Mouse (Mus musculus) A20 (cell line): Measurements from ENCODE around the gene Topbp1.

Experiments
- DNase-seq: peaks from one replicate; pipeline ENCODE4 v3.0.0-alpha.2; 2011; ENCODE audit warnings: low read depth, low spot score

Topbp1 gene

DNA sequence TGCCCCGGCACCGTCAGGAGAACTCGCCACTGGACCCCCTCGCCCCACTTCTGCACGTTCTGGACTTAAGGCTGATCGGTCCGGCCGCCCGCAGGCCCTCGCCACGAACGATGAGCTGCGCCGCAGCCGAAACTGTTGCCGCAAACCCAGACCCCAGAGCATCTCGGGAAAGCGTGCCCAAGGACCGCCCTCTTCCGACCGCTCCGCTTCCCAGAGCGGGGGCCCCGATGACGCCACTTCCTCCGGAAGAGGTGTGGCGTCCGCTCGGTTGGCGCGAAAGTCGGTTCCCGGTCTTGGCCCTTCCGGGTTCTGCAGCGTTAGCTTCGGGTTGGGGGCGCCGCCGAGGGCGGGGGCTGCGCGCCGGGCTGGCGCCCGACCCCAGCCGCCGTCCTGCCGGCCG is at the start of gene Topbp1, which contains the start of gene 1300017J02Rik:
Gene Topbp1 (plus strand): TSS at position 289 of the 400 bp plus-strand sequence.
Gene 1300017J02Rik (minus strand): TSS at position 156 of the 400 bp plus-strand sequence.
- DNase-seq, result peak; percentile 95

DNA sequence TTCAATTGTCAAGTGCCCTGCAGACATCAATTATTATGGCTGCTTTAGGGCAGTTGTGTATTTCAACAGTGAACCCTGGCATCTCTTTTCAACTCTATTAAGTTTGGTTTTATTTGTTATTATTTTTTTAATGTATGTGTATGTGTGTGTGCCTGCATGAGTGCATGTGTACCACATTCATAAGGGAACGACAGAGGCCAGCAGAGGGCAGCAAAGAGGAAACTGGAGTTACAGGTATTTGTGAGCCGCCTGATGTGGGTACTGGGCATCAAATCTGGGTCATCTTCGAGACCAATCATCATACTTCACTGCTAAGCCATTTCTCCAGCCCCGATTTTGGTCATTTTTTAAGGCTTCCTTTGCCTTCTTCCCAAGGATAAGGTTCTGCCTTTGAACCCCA is 39.2 kb upstream of the Topbp1 start:
- peak; percentile 14 for DNase-seq

GRCm38 (mm10) chr9:103271104-103271503 is 33.9 kb upstream of the Topbp1 start:
- DNase-seq, result no peak

DNA sequence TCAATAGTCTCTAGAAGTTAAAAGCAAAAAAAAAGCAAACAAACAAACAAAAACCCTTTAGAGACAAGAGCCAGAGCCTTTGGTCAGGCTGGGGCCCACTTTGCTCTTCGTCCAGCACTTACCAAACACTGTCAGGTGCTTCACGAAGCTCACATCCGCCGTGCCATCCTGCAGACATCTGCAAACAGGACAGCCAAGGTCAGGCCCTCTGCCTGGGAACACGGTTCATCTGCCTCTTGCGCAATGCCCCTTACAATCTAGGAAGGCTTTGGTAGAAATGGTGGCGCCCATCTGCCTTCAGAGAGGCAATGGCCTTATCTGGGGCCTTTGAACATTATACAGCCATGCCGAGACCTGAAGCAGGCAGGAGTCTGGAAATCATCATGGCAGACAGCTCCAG is 30.2 kb upstream of the Topbp1 start:
- DNase-seq, result no peak

GRCm38 (mm10) chr9:103275676-103276075 is 29.3 kb upstream of the Topbp1 start:
- DNase-seq, result no peak

GRCm38 (mm10) chr9:103276876-103277275 is 28.1 kb upstream of the Topbp1 start:
- DNase-seq, result no peak

- DNase-seq, result no peak
Observed at GRCm38 (mm10) chr9:103286396-103286795, 18.6 kb upstream of the Topbp1 start.

- no peak for DNase-seq
Observed at GRCm38 (mm10) chr9:103286901-103287422, 18.1 kb upstream of the Topbp1 start.

GRCm38 (mm10) chr9:103287840-103288488 is 17.1 kb upstream of the Topbp1 start:
- no peak for DNase-seq

DNA sequence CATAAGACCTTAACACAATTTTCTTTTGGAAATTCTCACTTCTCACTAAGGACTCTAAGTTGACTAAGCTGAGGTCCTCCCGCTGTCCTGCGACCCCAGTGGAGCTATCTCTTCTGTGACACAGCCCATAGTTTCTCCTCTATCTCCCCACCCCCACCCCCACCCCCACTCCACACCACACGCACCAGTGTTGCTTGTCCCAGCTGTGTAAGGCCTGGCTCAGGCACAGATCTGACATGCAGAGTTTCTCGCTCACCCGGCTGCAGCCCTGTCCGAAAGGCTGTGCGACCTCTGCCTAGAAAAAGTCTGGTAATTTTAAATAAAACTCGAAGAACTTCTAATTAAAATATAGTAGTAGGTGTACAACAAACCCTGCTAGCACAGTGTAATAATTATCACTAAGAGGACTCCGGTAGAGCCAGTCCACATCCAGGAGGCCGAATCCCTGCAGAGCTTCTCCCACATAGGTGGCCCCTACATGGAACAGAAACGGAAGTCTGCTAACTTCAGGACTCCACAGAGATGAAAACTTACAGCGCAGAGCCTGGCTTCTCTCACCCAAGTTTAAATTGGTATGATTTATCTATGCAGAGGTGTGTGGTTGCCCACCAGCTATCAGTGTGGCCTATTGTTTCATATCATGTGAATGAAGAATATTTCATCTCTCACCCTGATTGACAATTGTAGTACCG is 16.4 kb upstream of the Topbp1 start:
- DNase-seq, result no peak

GRCm38 (mm10) chr9:103294507-103294906 is 10.5 kb upstream of the Topbp1 start:
- no peak for DNase-seq

DNA sequence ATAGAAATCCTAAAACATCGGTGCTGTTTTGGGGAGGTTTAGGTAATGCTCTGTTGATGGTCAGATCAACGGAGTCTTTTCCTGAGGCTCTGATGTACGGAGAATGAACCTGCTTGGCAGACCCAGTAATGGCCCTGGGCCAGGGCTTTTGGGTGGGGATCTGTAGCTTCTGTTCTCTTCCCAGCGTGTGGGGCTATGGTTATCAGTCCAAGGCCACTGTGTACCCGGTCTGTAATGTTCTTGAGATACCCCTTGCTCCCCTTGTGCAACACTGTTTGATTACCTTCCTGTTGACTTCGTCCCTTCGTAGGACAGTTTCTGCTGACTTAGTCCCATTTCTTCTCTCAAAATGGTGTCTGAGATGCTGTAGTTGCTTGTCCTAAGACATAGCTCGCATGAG is 3.9 kb upstream of the Topbp1 start:
- no peak for DNase-seq

GRCm38 (mm10) chr9:103302239-103302638 is 2.8 kb upstream of the Topbp1 start:
- no peak for DNase-seq

GRCm38 (mm10) chr9:103302666-103303065 is 2.3 kb upstream of the Topbp1 start:
- DNase-seq, result peak; percentile 65

GRCm38 (mm10) chr9:103305332-103306041 is 472 bp downstream of the Topbp1 start:
- DNase-seq, result peak; percentile 82

DNA sequence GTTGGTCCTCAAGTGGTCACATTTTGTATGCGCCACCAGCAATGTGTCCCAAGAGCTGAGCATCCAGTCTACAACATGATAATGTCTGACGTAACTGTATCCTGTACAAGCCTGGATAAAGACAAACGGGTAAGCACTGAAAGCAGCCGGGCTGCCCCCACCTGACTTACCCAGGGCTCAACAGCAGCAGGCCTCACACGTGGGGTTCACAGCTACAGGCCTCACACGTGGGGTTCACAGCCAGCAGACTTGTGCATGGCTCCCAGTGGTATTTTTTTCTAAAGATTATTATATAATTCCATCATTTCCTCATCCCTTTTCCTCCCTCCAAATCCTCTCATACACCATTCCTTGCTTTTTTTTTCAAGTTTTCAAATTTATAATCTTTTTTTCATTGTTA is 4.8 kb downstream of the Topbp1 start:
- no peak for DNase-seq

GRCm38 (mm10) chr9:103324678-103325077 is 19.7 kb downstream of the Topbp1 start:
- no peak for DNase-seq

DNA sequence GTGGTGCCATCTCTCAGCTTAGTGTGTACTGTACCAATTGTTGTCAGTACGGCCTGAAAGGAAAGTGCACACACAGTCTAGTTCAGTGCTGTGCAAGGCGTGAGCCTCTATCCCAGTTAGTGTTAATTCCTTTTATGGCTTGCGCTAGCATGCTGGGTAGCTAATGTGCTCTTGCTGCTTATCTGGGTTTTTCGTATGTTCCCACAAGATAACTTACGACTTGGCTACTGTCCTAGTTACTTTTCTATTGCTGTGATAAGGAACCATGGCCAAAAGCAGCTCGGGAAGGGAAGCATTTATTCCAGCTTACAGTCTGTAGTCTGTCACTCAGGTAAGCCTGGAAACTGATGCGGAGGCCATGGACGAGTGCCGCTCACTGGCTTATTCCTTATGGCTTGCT is 21.4 kb downstream of the Topbp1 start:
- DNase-seq, result no peak

DNA sequence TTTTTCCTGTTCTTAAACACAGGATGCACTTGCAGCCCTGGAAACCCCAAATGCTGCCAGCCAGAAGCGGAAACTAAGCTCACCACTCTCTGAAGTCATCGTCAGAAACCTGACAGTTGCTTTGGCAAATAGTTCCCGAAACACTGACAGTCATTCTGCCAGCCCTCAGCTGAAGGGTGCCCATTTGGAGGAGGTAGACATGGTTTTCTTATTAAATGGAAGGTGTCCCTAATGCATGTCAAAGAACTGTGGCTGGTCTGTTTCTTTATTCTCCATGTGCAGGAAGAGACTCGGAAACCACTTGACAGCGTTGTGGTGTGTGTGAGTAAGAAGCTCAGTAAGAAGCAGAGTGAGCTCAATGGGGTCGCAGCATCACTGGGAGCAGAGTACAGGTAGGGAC is 27.6 kb downstream of the Topbp1 start:
- no peak for DNase-seq

- DNase-seq, result no peak
Observed at GRCm38 (mm10) chr9:103336912-103337311, 31.9 kb downstream of the Topbp1 start.

DNA sequence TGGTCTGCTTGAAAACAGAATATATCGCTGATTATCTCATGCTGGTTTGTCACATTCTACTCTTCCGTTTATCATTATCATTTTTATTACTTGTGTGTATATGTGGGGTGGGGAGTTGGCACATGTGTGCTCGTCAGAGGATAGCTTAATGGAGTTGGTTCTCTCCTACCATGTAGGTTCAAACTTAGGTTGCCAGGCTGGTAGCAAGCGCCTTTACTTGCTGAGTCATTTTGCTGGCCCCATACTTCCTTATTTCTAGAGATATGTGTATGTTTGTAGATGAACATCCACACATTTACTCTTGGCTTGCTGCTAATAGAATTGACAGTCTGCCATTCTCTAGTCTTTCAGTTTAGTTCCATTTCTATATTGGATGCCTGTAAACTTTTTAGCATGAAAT is 42.0 kb downstream of the Topbp1 start:
- DNase-seq, result peak; percentile 61

DNA sequence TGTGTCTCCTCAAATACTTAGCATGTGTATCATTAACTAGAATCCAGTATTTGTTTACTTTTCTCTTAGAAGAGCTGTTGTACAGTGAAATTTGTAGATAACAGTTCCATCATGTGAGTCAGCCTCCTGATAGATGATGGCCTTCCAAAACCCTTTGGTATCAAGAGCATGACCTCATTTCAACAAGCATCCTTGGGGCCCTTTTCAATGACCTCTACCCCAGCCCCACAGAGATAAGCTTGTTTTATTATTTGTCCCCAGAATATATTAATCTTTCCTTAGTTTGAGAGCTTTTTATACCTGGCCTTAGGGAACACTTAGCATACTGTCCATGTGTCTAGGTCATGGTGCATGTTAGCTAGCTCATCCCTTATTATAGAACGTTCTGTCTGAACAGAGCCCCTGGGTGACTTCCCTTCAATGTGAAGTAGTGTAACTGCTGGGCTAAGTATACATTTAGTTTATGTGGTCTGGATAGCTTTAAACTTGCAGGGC is 43.0 kb downstream of the Topbp1 start:
- DNase-seq, result no peak
